Mouse (Mus musculus) liver, embryonic 15.5 days (tissue): ENCODE data around the gene Olfr314. TPM values are rescaled to one million over a fixed set of nuclear protein-coding genes. Genes with fewer than 3 reads are reported as not detected.

Experiments
- polyA plus RNA-seq: library from polyadenylated mRNA; unstranded; fragments of >200 nt; fragmentation: Nextera tagmentation; extraction: Ambion mirVana; gene quantifications from 2 replicates; pipeline ENCODE4 v1.2.1, GENCODE M21; 2015

The Olfr314 gene
- polyA plus RNA-seq, 1 experiment from 2014 or later = not detected

Other genes with a start within 250 kb of the Olfr314 start
- gene Olfr330, start 248.1 kb upstream of the Olfr314 start, polyA plus RNA-seq = not detected in 2 replicates
- gene Olfr329-ps, start 236.5 kb upstream of the Olfr314 start, polyA plus RNA-seq = not detected in 2 replicates
- gene Olfr328, start 227.3 kb upstream of the Olfr314 start, polyA plus RNA-seq = not detected in 2 replicates
- gene Olfr224, start 212.4 kb upstream of the Olfr314 start, polyA plus RNA-seq = not detected in 2 replicates
- not detected in 2 replicates for gene Olfr325, start 205.2 kb upstream of the Olfr314 start, polyA plus RNA-seq
- gene Olfr324, start 187.8 kb upstream of the Olfr314 start, polyA plus RNA-seq = not detected in 2 replicates
- gene 2210407C18Rik, start 166.9 kb upstream of the Olfr314 start, polyA plus RNA-seq = not detected in 2 replicates
- gene Olfr323, start 152.5 kb upstream of the Olfr314 start, polyA plus RNA-seq = not detected in 2 replicates
- 13.7 and 14.0 TPM in 2 replicates for gene Trim58, start 142.5 kb upstream of the Olfr314 start, polyA plus RNA-seq
- not detected in 2 replicates for gene Olfr322, start 124.2 kb upstream of the Olfr314 start, polyA plus RNA-seq
- gene Olfr320, start 101.9 kb upstream of the Olfr314 start, polyA plus RNA-seq = not detected in 2 replicates
- not detected in 2 replicates for gene Olfr319, start 83.8 kb upstream of the Olfr314 start, polyA plus RNA-seq
- not detected in 2 replicates for gene Olfr318, start 58.9 kb upstream of the Olfr314 start, polyA plus RNA-seq
- not detected in 2 replicates for gene Olfr317, start 43.7 kb upstream of the Olfr314 start, polyA plus RNA-seq
- not detected in 2 replicates for gene Olfr316, start 30.2 kb upstream of the Olfr314 start, polyA plus RNA-seq
- gene Olfr315, start 9.8 kb upstream of the Olfr314 start, polyA plus RNA-seq = not detected in 2 replicates
- not detected in 2 replicates for gene Fam183b, start 19.0 kb downstream of the Olfr314 start, polyA plus RNA-seq
- gene Olfr313, start 32.0 kb downstream of the Olfr314 start, polyA plus RNA-seq = not detected in 2 replicates
- not detected in 2 replicates for gene Olfr312, start 46.3 kb downstream of the Olfr314 start, polyA plus RNA-seq
- not detected in 2 replicates for gene Olfr311, start 56.3 kb downstream of the Olfr314 start, polyA plus RNA-seq
- 1.7 and 2.6 TPM in 2 replicates for gene Gm12258, start 64.2 kb downstream of the Olfr314 start, polyA plus RNA-seq
- gene 2810021J22Rik, start 84.3 kb downstream of the Olfr314 start, polyA plus RNA-seq = 2.3 and 2.5 TPM in 2 replicates
- 4.8 and 5.2 TPM in 2 replicates for gene Zfp39, start 121.3 kb downstream of the Olfr314 start, polyA plus RNA-seq
- 14.3 and 16.4 TPM in 2 replicates for gene Btnl10, start 135.0 kb downstream of the Olfr314 start, polyA plus RNA-seq
- 111 and 117 TPM in 2 replicates for gene Rnf187, start 156.0 kb downstream of the Olfr314 start, polyA plus RNA-seq
- 9.2 and 9.6 TPM in 2 replicates for gene Hist3h2ba, start 166.0 kb downstream of the Olfr314 start, polyA plus RNA-seq
- gene Hist3h2a, start 171.7 kb downstream of the Olfr314 start, polyA plus RNA-seq = 16.1 and 16.4 TPM in 2 replicates
- gene Trim17, start 171.7 kb downstream of the Olfr314 start, polyA plus RNA-seq = 0.06 and 0.14 TPM in 2 replicates
- 8.6 and 9.1 TPM in 2 replicates for gene Trim11, start 195.1 kb downstream of the Olfr314 start, polyA plus RNA-seq